Mouse (Mus musculus) kidney, postnatal 25 days (tissue): ENCODE data around the gene Slc16a13.
A peak's percentile ranks its signal among the peaks of the same experiment; 100 is the strongest.

Experiments used
- DNase-seq, 2 experiments: peaks; one replicate each; pipeline ENCODE4 v3.0.0; 2021; ENCODE audit warnings: mixed read lengths in 2 of 2

Slc16a13 gene

DNA sequence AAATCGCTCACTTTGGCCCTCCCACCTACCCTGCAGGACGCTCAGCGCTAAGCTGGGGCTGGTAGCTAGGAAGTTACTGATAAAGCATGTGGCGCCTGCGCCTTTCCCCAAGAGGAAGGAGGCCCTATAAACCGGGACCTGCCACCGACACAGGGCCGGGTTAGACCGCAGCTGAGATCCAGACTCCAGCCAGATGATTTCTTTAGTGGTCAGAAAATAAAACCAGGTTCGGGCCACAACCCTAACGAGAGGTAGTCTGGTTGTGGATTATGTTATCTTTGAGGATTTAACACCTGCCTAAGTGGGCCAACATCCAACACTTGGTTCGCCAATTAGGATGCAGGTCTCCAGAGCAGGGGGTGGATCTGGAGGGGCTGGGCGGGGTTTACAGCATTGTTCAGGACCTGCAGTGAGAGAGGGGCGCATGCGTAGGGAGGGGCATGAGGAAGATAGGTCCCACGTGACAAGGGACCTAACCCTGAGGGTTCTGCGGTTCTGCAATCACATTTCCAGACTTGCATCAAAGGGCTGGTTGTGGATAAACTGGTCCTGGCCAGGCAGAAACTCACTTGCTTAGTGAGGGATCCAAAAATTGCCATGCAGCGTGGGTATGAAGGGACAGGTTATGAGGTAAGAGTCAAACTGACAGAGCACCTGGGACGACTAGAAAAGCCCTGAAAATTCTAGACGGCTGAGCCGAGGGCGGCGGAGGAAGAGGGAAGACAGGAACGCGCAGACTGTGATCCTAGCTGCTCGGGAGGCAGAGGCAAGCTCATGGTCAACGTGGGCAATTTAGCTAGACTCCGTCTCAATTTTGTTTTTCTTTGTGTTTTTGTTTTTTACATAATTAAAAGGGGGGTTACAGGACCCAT is at the start of gene Slc16a13:
TSS of gene Slc16a13 (minus strand) at position 334 of the 872 bp plus-strand sequence.
- DNase-seq: peak; percentile 99

DNA sequence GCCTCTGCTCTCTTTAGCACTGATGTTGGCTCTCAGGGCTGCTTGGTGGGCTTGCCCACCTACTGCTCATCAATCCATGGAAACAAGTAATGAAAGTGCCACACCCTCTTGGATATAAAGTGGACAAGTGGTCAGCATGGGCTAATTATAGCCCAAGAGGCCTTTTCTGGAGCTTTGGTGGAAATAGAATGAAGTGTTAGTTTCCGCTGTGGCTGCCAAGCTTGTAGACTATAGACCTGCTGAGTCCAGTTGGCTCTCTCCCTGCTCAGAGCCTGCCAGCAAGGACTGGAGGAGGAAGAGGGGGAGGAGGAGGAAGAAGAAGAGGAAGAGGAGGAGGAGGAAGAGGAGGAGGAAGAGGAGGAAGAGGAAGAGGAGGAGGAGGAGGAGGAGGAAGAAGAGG is 45.5 kb upstream of the Slc16a13 start:
- peak; percentile 22 to 48 for DNase-seq

DNA sequence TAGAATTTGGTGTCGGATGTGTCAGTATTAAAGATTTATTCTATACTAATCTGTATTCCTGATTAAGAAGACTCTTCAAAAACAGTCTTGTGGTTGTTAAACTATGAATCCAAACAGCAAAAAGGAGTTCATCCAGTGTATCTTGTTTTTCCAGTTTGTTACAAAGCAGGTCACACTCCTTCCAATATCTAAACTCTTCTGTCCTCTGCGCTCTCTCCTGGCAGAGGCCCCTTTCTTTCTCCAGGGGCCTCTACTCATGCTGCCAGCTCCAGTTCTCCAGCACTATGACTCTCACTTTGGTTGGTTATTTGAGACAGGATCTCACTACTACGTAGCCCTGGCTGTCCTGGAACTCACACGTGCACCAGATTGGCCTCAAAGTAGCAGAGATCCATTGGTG is 45.0 kb upstream of the Slc16a13 start:
- no peak for DNase-seq

DNA sequence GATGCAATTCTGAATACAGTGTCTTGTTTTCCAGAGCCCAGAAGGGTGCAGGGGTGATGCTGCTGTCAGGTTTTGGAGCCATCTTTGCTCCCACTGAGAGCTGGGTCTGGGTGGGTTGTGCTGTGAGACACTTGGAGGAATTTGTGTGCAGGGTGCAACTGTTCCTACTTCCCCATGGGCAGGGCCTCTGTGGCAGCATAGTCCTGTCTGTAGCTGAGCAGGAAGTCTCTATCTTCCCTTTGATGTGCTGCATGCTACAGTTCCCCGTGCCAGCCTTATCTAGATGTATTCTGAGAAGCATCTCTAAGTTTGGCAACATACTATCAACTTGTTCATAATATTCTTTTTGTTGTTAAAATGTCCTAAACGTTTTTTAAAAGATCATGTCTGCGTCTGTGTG is 44.4 kb upstream of the Slc16a13 start:
- DNase-seq: no peak

DNA sequence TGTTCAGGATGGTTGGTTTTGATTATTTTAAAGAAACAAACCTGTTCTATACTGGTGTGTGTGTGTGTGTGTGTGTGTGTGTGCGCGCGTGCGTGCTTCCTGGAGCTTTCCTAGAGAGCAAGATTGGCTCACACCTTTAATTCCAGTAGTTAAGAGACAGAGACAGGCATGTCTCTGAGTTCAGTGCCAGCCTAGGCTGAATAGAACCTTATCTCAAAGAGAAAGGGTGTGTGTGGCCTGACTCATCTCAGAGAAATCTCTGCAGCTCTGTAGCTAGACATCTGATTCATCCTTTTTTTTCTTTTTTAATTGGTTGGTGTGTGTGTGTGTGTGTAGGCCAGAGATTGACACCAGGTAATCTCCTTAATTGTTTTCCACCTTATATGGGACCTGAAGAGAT is 38.2 kb upstream of the Slc16a13 start:
- no peak for DNase-seq

DNA sequence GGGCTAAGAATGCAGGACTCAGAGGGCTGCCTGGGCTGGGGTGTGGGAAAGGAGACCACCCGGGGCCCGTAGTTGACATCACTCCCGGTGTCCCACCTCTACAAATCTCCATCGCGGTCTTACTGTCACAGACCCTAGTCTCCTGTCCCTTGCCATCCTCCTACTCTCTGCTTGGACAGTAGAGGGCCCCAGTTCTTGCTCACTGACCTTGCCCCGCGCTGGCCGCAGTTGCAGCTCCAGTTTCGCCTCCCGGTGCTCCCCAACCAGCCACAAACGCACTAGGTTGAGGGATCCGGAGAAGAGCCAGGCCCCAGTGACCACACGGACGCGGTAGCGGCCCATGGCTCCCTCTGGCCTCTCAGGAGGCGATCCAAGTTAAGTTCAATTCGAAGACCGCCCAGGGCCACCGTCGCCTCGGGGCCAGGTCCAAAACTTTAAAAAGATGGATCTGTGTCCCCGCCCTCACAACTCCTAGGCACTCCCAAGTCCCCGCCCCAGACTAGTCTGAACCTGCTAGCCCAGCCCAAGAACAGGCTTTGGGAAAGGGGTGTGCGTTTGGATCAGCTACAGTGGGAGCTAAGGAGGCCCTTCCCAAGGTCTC is 34.2 kb upstream of the Slc16a13 start, which contains the start of gene Alox12:
TSS of gene Alox12 (minus strand) at position 423 of the 601 bp plus-strand sequence.
- DNase-seq: peak; percentile 69 to 84

DNA sequence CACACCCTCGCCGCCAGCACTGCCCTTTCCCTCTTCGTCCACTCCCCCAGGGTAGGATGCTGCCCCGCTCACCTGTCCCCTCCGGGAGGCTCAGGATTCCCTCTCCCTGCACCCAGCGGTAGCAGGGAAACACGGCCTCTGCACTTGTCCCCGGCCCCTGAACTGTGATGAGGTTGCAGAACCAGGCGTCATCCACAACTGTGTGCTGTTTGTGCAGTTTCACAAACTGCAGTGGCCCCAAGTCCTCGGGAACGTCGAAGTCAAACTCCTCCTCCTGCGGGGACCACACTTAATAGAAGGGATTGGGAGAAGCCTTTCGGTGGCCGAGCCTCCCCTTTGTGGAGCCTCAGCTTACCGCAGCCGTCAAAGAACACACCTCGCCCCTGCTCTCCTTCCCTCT is 33.5 kb upstream of the Slc16a13 start:
- DNase-seq: no peak

DNA sequence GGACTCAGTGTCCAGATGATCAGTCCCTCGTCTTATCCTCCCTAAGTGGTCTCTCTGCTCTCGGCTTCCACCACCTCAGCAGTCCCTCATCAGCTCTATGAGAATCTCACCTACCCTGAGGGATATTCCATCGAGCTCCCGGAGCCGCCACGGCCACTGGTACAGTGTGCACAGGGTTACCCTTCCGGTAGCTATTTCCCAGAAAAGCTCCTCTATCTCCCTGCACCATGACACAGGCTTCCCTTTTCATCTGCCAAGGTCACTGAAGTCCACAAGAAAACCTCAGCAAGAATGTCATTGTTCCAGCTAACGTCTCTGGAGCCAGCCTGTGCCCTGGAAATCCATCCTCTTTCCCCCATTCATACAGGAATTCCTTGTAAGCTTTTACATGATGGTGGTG is 31.0 kb upstream of the Slc16a13 start:
- DNase-seq: no peak

DNA sequence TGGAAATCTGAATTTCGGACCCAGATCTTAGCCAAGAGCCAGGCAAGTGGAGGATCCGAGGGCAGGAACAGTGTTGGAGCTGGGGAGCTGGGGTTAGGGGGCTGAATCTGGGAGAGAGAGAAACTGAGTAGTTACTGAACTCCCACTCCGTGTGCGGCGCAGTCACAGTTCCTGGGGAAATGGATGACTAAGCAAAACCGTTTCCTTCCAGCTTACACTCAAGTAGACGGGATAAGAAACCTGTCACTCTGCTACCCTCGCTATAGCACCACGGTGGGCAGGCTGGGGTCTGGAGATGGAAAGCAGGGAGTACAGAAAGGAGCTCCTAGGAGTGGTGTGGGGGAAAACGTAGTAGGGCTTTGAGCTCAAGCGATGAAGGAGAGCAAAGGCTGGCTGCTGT is 29.3 kb upstream of the Slc16a13 start:
- DNase-seq: peak in 1 of 2 experiments; percentile 20

DNA sequence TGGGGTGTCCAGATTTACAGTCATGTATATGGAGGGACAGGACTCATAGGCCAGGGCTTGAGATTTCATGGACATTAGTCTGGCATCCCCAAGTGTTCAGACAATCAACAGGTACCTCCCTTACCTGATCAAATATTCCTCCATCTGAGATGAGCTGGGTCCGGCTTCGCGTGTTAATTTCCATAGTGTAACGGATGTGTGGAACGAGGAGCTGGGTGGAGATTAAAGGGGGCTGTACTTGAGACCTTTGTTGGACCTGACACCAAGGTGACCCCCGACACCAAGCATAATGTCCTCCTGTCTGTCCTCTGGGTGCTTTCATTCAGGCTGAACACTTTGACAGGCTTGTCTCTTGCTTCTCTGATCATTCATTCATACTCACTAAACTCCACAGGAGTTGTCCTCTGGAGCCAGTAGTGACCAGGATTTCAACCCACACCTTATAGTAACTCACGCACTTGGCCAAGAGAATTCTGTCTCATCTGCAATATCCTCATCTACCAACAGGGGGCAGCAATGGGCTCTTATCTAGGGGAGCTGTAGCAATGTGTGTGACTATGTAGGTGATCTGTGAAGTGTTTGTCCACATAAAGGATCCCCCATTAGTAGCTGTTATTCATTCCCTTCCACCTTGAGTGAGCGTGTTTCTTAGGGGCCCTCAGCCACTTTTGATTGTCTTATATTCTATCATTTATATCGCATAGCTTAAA is 26.4 kb upstream of the Slc16a13 start:
- peak; percentile 57 to 87 for DNase-seq

DNA sequence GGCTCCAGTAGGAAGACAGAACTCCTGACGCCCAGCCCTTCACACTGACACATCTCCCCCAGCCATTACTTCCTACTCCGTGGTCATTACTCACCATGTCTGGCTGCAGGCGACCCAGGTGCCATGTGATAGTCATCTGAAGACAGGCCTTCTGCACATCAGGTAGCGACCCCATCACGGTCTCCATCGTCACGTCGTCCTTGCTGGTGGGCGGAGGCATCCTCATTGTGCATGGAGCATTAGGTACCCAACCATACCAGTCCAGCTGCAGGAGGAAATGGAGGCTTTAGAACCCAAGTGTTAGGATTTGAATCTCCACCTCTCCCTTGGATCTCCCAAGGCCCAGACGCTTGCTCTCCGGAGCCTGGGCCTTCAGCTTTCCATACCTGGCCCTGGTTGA is 21.7 kb upstream of the Slc16a13 start:
- DNase-seq: peak in 1 of 2 experiments; percentile 36

DNA sequence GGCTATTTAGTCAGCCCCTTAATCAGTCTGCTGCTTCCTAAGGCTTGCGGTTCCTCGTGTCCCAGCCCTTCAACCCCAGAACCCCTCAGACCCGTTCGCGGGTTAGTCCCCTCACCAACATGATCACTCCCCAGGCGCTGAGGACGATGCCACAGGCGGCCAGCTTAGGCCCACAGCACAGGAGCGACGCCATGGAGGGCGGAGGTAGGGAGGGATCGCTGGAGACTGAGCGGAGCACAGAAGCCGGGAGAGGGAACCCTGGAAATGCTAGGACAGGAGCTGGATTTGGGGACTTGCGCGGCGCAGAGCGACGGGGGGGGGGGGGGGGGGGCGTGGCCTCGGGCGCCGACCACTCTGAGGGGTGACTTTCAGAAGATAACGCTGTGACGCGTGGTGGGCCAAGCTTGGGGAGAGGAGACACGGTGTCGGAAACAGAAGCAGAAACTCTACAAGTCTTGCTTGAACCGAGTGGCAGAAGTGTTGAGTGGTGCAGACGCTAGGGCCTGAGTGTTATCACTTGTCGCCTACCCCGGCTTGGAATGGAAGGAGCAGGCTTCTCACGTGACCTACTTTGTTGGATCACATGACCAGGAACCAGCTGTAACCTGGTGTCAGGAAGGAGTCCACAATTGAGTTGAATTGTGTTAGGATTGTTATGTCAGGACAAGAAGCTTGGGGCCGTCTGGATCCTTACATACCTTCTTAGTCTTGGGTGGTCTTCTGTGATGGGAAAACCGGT is 18.8 kb upstream of the Slc16a13 start, which contains the start of the genes Gm21988 and Rnasek:
TSS of gene Gm21988 (minus strand) at position 290 of the 739 bp plus-strand sequence.
TSS of gene Rnasek (minus strand) at position 302 of the 739 bp plus-strand sequence.
- DNase-seq: peak; percentile 87 to 90

DNA sequence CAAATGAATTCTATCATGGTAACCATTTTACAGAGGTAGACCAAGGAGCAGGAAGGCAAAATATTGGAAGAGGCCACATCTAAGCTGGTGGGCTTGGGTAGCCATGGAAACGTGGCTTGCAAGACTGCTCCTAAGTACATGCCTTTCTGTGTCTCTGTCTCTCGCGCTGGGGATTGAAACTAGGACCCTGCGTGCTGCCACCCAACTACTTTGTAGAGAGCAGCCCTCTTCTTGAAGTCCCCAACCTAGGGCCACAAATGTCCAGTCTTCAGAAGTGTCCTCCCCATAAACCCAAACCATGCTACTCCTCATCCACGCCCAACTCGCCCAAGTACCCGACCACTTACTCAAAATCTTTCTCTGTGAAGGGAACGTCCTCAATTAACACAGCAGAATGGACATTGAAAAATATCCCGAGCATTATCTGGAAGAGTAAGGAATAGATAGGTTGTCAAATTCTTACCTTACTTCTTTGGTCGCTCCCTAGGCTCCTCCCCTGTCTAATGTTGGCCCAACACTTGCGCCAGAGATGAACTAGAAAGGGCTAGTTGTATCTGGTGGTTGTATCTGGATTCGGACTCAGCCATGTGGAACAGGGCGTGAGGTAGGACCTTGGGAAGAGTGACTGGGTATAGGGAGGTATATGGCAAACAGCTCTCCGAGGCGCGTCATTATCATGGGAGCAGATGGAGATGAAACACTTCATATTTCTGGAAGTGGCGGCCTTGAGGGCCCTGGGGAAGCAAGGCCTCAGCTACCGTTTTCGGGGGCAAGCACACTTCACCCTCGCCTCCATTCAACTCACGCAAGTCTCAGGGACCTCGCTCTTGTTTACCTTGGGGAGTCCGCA is 18.0 kb upstream of the Slc16a13 start:
- DNase-seq: peak in 1 of 2 experiments; percentile 62

DNA sequence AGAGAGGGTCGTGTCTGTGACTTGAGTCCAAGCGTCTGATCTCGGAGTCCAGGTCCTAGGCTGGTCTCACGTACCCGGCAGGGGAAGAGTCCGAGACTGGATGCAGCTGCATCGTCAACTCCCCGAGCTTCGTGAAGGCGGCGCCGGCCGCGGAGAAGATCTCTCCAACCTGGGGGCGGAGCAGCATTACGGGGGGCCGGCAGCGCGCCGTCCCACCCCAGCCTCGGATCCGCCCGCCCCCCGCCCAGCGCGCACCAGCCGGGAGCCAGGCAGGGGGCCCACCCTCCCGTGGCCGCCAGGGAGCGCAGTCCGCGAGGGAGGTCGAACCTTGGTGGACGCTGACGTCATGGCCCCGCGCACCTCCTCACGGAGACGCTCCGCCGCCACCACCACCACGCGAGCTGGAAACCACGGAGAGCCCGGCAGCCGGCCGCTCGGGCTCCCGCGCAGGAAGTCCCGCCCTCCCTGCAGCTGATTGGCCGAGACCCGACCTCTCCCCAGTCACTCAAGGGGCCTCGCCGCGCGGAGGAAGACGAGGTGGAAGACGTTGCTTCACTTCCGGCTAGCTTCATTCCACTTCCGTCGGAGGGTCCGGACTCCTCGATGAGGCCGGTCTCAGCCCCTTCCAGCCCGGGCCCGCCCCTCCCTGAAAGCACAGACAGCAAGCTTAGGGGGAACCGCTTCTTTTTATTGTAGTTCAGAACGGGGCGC is 16.7 kb upstream of the Slc16a13 start, which contains the start of gene 0610010K14Rik:
TSS of gene 0610010K14Rik (minus strand) at position 458 of the 711 bp plus-strand sequence.
- DNase-seq: peak; percentile 98 to 99

DNA sequence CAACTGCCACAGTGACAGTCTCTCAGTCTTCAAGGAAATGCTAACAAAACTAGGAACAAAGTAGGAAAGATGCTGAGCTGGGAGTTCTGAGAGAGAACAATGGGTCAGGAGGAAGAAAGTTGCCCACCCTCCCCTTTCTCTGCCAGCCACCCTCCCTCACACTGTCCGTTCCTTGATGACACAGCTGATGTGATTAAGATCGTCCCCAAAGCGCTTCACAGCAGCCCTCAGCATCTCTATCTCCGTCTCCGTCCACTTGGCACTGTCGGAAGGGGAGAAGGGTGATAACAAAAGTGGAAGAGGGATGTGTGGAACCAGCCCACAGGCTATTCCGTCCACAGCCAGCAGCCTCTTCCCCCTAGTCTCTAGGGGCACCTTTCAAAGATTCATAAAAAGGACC is 15.9 kb upstream of the Slc16a13 start:
- DNase-seq: peak in 1 of 2 experiments; percentile 37

DNA sequence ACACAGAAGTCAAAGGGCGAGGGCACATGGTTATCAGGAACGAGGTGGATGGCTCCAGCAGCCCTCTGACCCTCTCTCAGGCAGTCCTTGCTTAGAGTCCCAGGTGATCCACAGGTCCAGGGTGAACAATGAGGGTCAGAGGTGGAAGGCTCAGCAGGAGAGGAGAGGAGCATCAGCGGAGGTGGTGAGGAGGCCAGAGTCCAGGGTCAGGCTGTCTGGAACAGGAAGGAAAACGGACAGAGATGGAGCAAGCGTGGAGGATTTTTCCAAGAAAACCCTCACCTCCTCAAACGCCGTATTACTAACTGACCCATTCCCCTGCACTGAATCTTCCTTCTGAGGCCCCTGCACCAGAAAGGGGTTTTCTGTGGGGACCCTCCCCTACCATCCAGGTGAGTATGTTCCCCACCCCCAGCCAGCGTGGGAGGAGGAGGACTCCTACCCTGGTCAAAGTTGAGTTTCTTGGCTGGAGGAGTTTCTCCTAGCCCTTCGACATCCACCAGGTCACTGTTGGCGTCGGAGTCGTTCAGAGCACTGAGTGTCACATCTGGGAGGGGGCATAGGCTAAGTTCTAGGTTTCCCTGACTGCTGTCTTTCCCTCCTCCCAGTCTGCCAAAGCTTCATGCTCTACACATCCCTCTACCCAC is 14.5 kb upstream of the Slc16a13 start:
- peak; percentile 48 to 82 for DNase-seq

DNA sequence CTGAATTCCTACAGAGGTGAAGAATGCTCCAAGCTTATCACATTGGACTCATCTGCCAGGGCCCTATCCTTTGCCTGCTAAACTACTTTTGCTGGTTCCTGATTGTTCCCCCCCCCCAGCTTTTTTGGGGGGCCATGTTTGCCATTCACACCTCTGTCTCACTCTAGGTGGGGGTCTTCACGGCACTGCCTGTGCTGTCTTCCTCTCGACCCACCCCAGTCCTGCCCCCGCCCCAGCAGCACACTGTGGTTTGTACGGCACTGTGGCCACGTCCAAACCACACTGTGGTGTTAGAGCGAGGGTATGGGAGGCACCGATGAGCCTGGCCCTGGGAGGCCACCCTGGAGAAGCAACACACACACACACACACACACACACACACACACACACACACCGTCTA is 13.6 kb upstream of the Slc16a13 start:
- peak in 1 of 2 experiments; percentile 28 for DNase-seq

DNA sequence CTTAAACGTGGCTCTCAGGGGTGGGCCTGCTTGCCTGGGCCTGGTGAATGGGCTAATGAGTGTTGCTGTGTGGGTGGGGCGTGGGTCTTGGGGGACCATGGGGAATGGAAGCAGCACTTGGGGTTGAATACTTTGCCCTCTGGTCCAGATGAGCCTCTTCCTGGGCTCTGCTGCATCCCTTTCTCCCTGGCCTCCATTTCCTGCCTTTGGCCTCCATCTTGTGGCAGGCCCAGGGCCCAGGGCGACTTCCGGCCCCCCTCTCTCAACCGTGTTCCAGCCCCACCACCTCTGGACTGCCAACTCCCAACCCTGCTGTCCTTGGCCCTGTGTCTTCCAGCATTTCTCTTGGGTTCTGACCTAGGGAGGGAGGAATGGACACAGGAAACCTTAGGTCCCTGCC is 13.2 kb upstream of the Slc16a13 start:
- peak in 1 of 2 experiments; percentile 57 for DNase-seq

DNA sequence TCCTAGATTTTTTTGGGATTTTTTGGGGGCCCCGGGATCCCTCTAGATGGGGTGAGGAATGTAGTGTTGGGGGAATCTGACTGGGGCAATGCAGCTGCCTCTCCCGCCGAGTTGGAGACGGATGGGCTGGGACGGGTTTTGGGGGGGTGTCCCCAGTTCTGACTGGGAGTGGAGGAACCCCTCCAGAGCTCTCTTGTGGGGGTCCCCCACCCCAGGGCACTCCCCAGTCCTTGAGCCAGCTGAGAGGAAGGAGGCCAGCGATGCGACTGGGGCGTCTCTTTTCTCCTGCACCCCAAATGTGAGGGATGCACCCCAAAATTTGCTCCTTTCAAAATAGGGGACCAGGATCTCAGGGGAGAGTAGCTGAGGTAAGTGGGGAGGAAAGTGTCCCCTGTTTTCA is 12.2 kb upstream of the Slc16a13 start:
- peak in 1 of 2 experiments; percentile 53 for DNase-seq

DNA sequence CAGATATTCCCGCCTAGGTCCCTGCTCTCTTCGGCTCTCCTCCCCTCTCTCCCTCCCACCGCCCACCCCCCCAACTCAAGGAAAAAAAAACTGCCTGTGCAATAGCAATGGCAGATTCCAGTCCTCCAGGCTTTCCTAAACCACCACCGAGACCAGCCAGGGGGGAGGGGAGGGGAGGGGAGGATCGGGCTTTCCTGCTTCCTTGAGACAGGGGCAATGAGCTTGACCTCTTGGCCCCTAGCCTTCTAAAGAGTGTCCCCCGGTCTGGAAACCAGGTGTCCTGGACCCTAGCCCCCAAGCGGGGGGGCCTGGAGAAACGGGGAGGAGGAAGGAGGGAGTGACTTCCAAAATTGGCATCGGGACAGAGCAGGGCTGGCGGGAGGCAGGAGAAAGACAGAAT is 11.7 kb upstream of the Slc16a13 start:
- peak; percentile 51 to 71 for DNase-seq
